Mouse (Mus musculus): ENCODE measurements around the gene Gdap1l1.
"Not testable (repeated sequence)": the region's sequence is repeated elsewhere in the genome, so short reads cannot be mapped to it uniquely, and the experiment has no call there.

Gdap1l1 gene

DNA sequence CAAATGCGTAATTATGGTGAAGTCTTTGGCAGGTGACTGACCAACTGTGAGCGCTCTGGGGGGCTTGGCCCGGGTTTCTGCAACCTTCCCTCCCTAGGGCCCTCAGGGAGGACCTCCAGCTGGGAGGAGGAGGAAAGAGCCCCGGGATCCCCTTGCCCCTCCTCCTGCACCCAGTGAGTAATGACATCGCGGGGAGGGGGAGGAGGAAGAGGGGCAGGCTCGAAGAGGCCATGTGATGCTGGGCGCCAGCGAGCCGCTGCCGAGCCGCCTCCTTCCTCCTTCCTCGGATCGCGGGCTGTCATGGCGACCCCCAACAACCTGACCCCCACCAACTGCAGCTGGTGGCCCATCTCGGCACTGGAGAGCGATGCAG is at the start of gene Gdap1l1:
Gene Gdap1l1, plus strand, starts transcription at position 231 of the 373 bp plus-strand sequence.
- DNase-seq, result peak; percentile 86 to 90

DNA sequence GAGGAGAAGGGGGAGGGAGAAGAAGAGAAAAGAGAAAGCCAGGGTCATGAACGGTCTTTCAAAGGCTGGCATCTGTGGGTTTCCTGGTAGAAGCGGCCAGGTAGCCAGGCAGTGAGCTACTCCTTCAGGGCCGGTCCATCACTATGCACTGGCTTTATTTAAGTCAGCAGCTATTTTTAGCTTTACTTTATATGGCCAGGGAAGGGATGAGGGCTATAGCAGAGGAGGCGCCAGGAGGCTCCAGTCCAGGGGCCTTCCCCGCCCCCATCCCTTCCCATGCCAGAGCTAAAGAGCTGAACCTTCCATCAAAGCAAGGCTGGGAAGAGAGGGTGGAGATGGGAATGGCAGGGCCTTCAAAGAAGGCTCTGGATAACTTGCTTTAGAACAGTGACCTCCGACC is 45.8 kb upstream of the Gdap1l1 start:
- DNase-seq, result no peak

- no peak for DNase-seq
These were observed 45.0 kb upstream of the Gdap1l1 start for GRCm38 (mm10) chr2:163393241-163393640.

- no peak for DNase-seq
These were observed 44.3 kb upstream of the Gdap1l1 start for GRCm38 (mm10) chr2:163393976-163394375.

DNA sequence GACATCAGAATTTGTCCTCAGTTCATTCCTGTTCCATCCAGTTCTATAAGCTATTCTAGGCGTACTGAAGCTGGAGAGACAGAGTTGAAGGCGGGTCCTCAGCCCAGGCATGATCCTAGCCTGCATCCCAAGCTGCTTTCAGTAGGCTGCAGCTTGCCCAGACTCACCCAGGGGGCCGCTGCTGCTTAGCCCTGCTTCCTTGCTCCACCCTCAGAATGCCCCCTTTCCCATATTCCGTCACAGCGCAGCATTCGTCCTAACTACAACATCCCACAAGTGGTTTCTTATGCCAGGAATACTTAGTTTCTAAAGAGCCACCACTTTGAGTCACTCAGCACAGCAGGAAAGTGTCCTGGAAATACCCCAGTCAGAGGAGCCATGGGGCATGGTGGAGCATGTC is 43.3 kb upstream of the Gdap1l1 start:
- no peak for DNase-seq

GRCm38 (mm10) chr2:163397071-163397470 is 41.2 kb upstream of the Gdap1l1 start:
- no peak for DNase-seq

DNA sequence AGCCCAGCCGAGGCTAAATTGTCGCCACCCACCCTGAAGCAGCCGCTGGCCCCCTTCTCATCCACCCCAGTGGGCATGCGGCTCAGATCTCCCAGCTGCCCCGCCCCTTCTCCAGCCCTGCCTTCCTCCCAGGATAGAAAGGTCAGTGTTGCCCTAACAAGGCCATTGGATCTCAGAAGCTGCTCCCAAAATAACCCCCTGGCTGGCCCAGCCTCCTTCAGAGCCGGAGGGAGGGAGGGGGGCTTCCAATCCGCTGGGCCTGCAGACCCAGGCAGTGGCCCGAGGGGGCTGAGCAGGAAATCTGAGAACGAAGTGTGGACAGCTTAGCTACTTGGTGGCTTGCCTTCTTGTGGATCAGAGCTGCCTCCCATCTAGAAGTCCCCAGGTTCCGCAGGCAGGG is 40.4 kb upstream of the Gdap1l1 start, which contains the start of gene Jph2:
Gene Jph2, minus strand, starts transcription at position 89 of the 400 bp plus-strand sequence.
- DNase-seq, result no peak

DNA sequence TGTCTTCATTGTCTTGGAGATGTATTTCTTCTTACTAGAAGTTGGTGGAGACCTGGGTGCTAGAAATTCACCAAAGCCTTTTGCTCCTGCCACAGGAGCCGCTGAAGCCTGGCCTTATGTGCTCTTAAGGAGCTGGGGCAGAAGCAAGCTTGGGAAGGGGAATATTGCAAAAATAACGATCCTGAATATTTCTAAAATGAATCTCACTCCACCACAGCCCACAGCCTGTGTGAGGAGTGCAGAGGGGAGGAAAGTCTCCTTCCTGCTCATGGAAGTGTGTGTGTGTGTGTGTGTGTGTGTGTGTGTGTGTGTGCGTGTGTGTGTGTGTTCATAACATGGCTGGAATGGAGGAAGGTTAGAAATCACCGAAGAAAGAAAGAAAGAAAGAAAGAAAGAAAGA is 39.5 kb upstream of the Gdap1l1 start:
- no peak for DNase-seq

DNA sequence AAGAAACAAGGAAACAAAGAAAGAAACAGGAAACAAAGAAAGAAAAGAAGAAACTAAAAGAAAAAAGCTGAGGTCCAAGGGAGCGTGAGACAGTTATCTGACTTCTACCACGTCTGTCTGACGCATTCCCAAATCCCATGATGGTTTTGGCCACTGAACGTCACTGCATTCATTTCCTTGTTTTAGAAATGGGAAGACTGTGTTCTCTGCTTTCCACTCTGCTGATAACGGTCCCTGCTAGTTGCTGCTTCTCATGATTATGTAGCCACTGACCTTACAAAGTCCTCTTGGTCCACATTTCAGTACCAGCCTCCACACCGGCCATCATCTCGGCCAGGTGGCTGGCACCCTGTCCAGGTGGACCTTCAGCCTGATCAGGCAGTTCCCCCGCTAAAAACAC is 39.1 kb upstream of the Gdap1l1 start:
- DNase-seq, result no peak

DNA sequence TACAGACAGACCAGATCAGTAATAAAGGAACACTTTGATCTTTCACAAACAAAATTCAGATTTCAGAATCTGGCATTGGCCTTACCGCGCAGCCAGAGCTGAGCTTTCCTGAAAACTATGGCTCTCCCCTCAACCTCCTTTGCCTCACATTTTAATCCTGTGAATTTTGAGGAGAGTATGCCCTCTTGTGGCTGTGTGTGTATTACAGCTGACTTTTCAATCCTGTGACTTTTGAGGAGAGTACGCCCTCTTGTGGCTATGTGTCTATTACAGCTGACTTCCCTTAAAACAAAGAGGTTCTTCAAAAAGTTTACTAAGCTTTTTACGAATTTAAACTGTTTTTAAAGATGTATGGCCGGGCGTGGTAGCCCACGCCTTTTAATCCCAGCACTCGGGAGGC is 37.1 kb upstream of the Gdap1l1 start:
- DNase-seq, result peak; percentile 76 to 84

GRCm38 (mm10) chr2:163404037-163404815 is 34.0 kb upstream of the Gdap1l1 start:
- no peak for DNase-seq

GRCm38 (mm10) chr2:163410211-163410610 is 28.1 kb upstream of the Gdap1l1 start:
- DNase-seq, result no peak

DNA sequence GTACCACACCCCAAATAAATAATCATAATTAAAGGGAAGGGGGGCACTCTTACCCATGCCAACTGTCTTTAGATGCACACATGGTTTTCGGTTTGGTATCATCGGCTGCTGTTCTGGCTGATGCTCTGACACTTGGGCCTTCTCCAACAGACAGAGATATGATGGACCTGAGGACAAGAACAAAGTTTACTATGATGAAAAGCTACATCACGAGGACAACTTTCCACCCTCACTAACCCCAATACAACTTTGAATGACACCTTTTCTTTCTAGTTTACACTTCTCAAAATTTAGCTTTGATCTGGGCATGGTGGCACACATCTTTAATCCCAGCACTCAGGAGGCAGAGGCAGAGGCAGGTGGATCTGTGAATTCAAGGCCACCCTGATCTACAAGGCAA is 26.9 kb upstream of the Gdap1l1 start:
- DNase-seq, result not testable (repeated sequence)

- no peak for DNase-seq
These were observed 26.4 kb upstream of the Gdap1l1 start for GRCm38 (mm10) chr2:163411840-163412239.

DNA sequence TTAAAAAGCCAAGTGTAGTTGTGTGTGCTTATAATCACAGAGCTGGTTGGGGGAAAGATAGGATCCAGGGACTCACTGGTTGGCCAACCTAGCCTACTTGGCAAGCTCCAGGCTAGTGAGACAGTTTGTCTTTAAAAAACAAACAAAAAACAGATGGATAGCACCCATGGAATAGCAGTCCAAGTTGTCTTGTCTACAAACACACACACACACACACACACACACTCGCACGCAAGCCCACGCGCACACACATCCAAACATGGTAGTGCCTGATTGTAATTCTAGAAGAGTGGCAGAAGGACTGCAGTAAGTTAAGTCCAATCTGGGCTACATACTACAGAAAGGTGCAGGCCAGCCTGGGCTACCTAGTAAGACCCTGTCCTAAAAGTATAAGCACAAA is 25.9 kb upstream of the Gdap1l1 start:
- DNase-seq, result no peak

- DNase-seq, result no peak
These were observed 25.3 kb upstream of the Gdap1l1 start for GRCm38 (mm10) chr2:163412846-163413590.

- no peak for DNase-seq
These were observed 21.2 kb upstream of the Gdap1l1 start for GRCm38 (mm10) chr2:163417026-163417425.

DNA sequence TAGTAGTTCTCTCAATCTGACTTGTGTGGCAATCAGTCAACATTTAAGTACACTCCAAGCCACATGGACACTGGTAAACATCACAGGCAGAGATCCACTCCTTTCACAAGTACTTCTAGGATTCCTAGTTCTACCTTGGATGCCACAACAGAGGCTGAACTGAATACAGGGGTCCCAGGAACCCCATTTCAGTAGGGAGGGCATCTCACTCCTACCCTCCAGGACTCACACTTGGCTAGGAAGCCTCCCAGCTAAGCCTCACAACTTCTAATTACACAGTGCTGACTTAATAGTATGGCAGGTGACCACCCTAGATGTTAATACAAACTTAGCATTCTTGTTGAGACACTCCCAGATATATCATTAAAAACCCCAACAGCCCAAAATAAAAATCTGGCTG is 20.4 kb upstream of the Gdap1l1 start:
- no peak for DNase-seq

- DNase-seq, result no peak
These were observed 19.4 kb upstream of the Gdap1l1 start for GRCm38 (mm10) chr2:163418841-163419345.

DNA sequence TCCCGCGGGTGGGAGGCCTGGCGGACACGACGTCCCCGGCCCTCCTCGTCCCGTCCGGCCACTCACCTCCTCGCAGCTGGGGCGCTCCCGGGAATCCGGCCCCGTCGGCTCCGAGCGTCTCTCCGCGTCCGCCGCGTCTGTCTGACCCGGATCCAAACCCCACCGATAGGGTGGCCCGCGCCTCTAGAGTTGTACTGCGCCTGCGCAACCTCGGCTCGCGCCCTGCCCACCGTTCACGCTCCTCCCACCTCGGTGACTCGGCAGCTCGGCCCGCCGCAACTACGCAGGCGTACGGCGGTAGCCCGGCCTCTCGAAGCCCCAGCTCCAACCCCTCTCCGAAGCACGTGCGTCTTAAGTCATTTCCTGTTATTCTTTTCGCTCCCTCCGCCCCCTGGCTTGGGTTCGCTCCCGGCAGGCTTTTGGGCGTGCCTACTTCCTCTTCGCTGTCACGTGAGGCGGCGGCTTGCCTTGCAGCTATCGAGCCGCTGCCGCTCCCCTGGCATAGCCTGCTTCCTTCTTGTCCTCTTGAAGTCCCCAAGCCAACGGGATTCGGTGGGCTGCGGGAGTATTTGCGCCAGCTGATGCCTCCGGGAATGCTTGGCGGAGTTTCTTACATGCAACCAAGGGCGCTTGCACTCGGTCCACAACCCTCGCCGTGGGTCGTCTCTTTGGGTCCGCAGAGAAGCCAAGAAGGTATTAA is 18.8 kb upstream of the Gdap1l1 start:
- peak; percentile 99 for DNase-seq

- no peak for DNase-seq
These were observed 17.9 kb upstream of the Gdap1l1 start for GRCm38 (mm10) chr2:163420366-163420886.

- DNase-seq, result peak; percentile 18 to 19
These were observed 15.2 kb upstream of the Gdap1l1 start for GRCm38 (mm10) chr2:163422895-163423660.
